Mouse (Mus musculus): Measurements from ENCODE around the gene Olfr1446. TPM values are rescaled to one million over a fixed set of nuclear protein-coding genes. Genes with fewer than 3 reads are reported as not detected.

The Olfr1446 gene
- polyA plus RNA-seq (2014; fragmentation: Illumina TruSeq; extraction: RNeasy Lipid Tissue Mini Kit (QIAGEN cat#74804); ENCODE audit: low read depth, low replicate concordance) = not detected

GRCm38 (mm10) chr19:12893424-12893823 lies at the start of gene Olfr1446:
Olfr1446 (minus strand) TSS chr19:12893524.

GRCm38 (mm10) chr19:12930540-12930939 lies 37.2 kb upstream of the Olfr1446 start, which contains the start of gene Olfr1449:
Olfr1449 (plus strand) TSS chr19:12930840.

GRCm38 (mm10) chr19:12924319-12924718 lies 31.0 kb upstream of the Olfr1446 start, which contains the start of gene Olfr1448:
Olfr1448 (minus strand) TSS chr19:12924419.

GRCm38 (mm10) chr19:12903643-12904042 lies 10.3 kb upstream of the Olfr1446 start, which contains the start of gene Olfr1447:
Olfr1447 (minus strand) TSS chr19:12903743.

GRCm38 (mm10) chr19:12883555-12883954 lies 9.8 kb downstream of the Olfr1446 start, which contains the start of gene Olfr1445:
Olfr1445 (plus strand) TSS chr19:12883855.

GRCm38 (mm10) chr19:12856983-12857382 lies 36.3 kb downstream of the Olfr1446 start, which contains the start of gene Olfr1444:
Olfr1444 (plus strand) TSS chr19:12857283.

GRCm38 (mm10) chr19:12846382-12846781 lies 46.9 kb downstream of the Olfr1446 start, which contains the start of gene Gm5244:
Gm5244 (plus strand) TSS chr19:12846682.

Other genes with a start within 250 kb of the Olfr1446 start
- not detected for gene Olfr1442, start 223.1 kb downstream of the Olfr1446 start, polyA plus RNA-seq (2014; fragmentation: Illumina TruSeq; extraction: RNeasy Lipid Tissue Mini Kit (QIAGEN cat#74804); ENCODE audit: low read depth, low replicate concordance)
- not detected for gene Olfr1443, start 215.4 kb downstream of the Olfr1446 start, polyA plus RNA-seq (2014; fragmentation: Illumina TruSeq; extraction: RNeasy Lipid Tissue Mini Kit (QIAGEN cat#74804); ENCODE audit: low read depth, low replicate concordance)
- gene Keg1, start 197.7 kb downstream of the Olfr1446 start, polyA plus RNA-seq (2014; fragmentation: Illumina TruSeq; extraction: RNeasy Lipid Tissue Mini Kit (QIAGEN cat#74804); ENCODE audit: low read depth, low replicate concordance) = not detected
- gene Cntf, start 127.9 kb downstream of the Olfr1446 start, polyA plus RNA-seq (2014; fragmentation: Illumina TruSeq; extraction: RNeasy Lipid Tissue Mini Kit (QIAGEN cat#74804); ENCODE audit: low read depth, low replicate concordance) = 1.4 TPM
- gene Zfp91, start 97.4 kb downstream of the Olfr1446 start, polyA plus RNA-seq (2014; fragmentation: Illumina TruSeq; extraction: RNeasy Lipid Tissue Mini Kit (QIAGEN cat#74804); ENCODE audit: low read depth, low replicate concordance) = 218 TPM
- gene Lpxn, start 97.3 kb downstream of the Olfr1446 start, polyA plus RNA-seq (2014; fragmentation: Illumina TruSeq; extraction: RNeasy Lipid Tissue Mini Kit (QIAGEN cat#74804); ENCODE audit: low read depth, low replicate concordance) = 2.1 TPM
- not detected for gene Gm5244, start 46.8 kb downstream of the Olfr1446 start, polyA plus RNA-seq (2014; fragmentation: Illumina TruSeq; extraction: RNeasy Lipid Tissue Mini Kit (QIAGEN cat#74804); ENCODE audit: low read depth, low replicate concordance)
- gene Olfr1444, start 36.2 kb downstream of the Olfr1446 start, polyA plus RNA-seq (2014; fragmentation: Illumina TruSeq; extraction: RNeasy Lipid Tissue Mini Kit (QIAGEN cat#74804); ENCODE audit: low read depth, low replicate concordance) = not detected
- gene Olfr1445, start 9.7 kb downstream of the Olfr1446 start, polyA plus RNA-seq (2014; fragmentation: Illumina TruSeq; extraction: RNeasy Lipid Tissue Mini Kit (QIAGEN cat#74804); ENCODE audit: low read depth, low replicate concordance) = not detected
- gene Olfr1447, start 10.2 kb upstream of the Olfr1446 start, polyA plus RNA-seq (2014; fragmentation: Illumina TruSeq; extraction: RNeasy Lipid Tissue Mini Kit (QIAGEN cat#74804); ENCODE audit: low read depth, low replicate concordance) = not detected
- not detected for gene Olfr1448, start 30.9 kb upstream of the Olfr1446 start, polyA plus RNA-seq (2014; fragmentation: Illumina TruSeq; extraction: RNeasy Lipid Tissue Mini Kit (QIAGEN cat#74804); ENCODE audit: low read depth, low replicate concordance)
- gene Olfr1449, start 37.3 kb upstream of the Olfr1446 start, polyA plus RNA-seq (2014; fragmentation: Illumina TruSeq; extraction: RNeasy Lipid Tissue Mini Kit (QIAGEN cat#74804); ENCODE audit: low read depth, low replicate concordance) = not detected
- not detected for gene Olfr1450, start 56.7 kb upstream of the Olfr1446 start, polyA plus RNA-seq (2014; fragmentation: Illumina TruSeq; extraction: RNeasy Lipid Tissue Mini Kit (QIAGEN cat#74804); ENCODE audit: low read depth, low replicate concordance)
- not detected for gene Olfr1451, start 101.5 kb upstream of the Olfr1446 start, polyA plus RNA-seq (2014; fragmentation: Illumina TruSeq; extraction: RNeasy Lipid Tissue Mini Kit (QIAGEN cat#74804); ENCODE audit: low read depth, low replicate concordance)
- gene Olfr1453, start 134.8 kb upstream of the Olfr1446 start, polyA plus RNA-seq (2014; fragmentation: Illumina TruSeq; extraction: RNeasy Lipid Tissue Mini Kit (QIAGEN cat#74804); ENCODE audit: low read depth, low replicate concordance) = not detected
- not detected for gene Olfr1454, start 167.1 kb upstream of the Olfr1446 start, polyA plus RNA-seq (2014; fragmentation: Illumina TruSeq; extraction: RNeasy Lipid Tissue Mini Kit (QIAGEN cat#74804); ENCODE audit: low read depth, low replicate concordance)
- gene Olfr1457, start 204.4 kb upstream of the Olfr1446 start, polyA plus RNA-seq (2014; fragmentation: Illumina TruSeq; extraction: RNeasy Lipid Tissue Mini Kit (QIAGEN cat#74804); ENCODE audit: low read depth, low replicate concordance) = not detected
- not detected for gene Olfr1458, start 213.3 kb upstream of the Olfr1446 start, polyA plus RNA-seq (2014; fragmentation: Illumina TruSeq; extraction: RNeasy Lipid Tissue Mini Kit (QIAGEN cat#74804); ENCODE audit: low read depth, low replicate concordance)

All from adrenal gland, adult 10 weeks (tissue).